Mouse (Mus musculus) CH12.LX (cell line): ENCODE data around the gene Blzf1. TPM values are rescaled to one million over a fixed set of nuclear protein-coding genes. Genes with fewer than 3 reads are reported as not detected.

Experiments used
- DNase-seq: peaks from one replicate; pipeline ENCODE4 v3.0.0-alpha.2; 2013; ENCODE audit errors: extremely low read depth
- H3K27ac ChIP-seq: 2 replicates; pipeline ENCODE4 v1.5.1; 2012; ENCODE audit warnings: low read depth, mild to moderate bottlenecking, control low read depth, moderate library complexity; ENCODE audit not compliant: insufficient read depth
- H3K27me3 ChIP-seq: replicated peaks from 2 replicates; pipeline ENCODE3; 2012; ENCODE audit warnings: inconsistent platforms
- H3K36me3 ChIP-seq, 2 experiments: replicated peaks in 1 of 2; 2 replicates each; pipeline versions ENCODE3 to v1.6.1; 2012; ENCODE audit warnings: inconsistent platforms in 1 of 2, low read length in 1 of 2, mild to moderate bottlenecking in 1 of 2, mixed read lengths in 1 of 2, moderate library complexity in 1 of 2; ENCODE audit not compliant: control insufficient read depth in 1 of 2, insufficient read depth in 1 of 2
- H3K4me1 ChIP-seq, 2 experiments: 2 replicates each; pipeline ENCODE4 v1.6.1; 2012; ENCODE audit warnings: inconsistent platforms in 1 of 2, moderate library complexity in 1 of 2; ENCODE audit not compliant: insufficient read depth in 2 of 2, control insufficient read depth in 1 of 2
- H3K4me2 ChIP-seq: 2 replicates; pipeline ENCODE4 v1.6.1; 2012; ENCODE audit warnings: low read depth, mild to moderate bottlenecking, control low read depth; ENCODE audit not compliant: poor library complexity, insufficient read depth, severe bottlenecking
- H3K4me3 ChIP-seq, 3 experiments: fragments of 150-350 bp in 1 of 3; sonication (generic) in 1 of 3; replicated peaks in 1 of 3; 2 replicates each; pipeline versions ENCODE3 to v1.5.1; 2011 to 2012; ENCODE audit warnings: low read depth in 2 of 3, low read length in 2 of 3, mild to moderate bottlenecking in 2 of 3, moderate library complexity in 2 of 3, control low read depth in 1 of 3, improper control_type of control experiment in 1 of 3, inconsistent platforms in 1 of 3, mixed read lengths in 1 of 3; ENCODE audit not compliant: poor library complexity in 1 of 3
- H3K79me2 ChIP-seq: replicated peaks from 2 replicates; pipeline ENCODE4 v1.6.1; 2012; ENCODE audit warnings: mild to moderate bottlenecking, moderate library complexity; ENCODE audit not compliant: control insufficient read depth, poor library complexity, insufficient read depth, severe bottlenecking; ENCODE audit errors: extremely low read depth
- H3K9ac ChIP-seq: 2 replicates; pipeline ENCODE4 v1.6.1; 2012; ENCODE audit warnings: low read depth, mild to moderate bottlenecking, control low read depth, moderate library complexity; ENCODE audit not compliant: insufficient read depth
- H3K9me3 ChIP-seq: replicated peaks from 2 replicates; pipeline ENCODE3; 2012; ENCODE audit warnings: low read length, inconsistent platforms, mixed read lengths
- CHD1 ChIP-seq: IDR thresholded peaks from 2 replicates; pipeline ENCODE4 v1.6.1; 2012; ENCODE audit warnings: low read depth, low read length, improper control_type of control experiment, inconsistent platforms
- CTCF ChIP-seq, 2 experiments: IDR thresholded peaks in 1 of 2; conservative IDR thresholded peaks in 1 of 2; 2 replicates each; pipeline ENCODE4 v1.5.1; 2011 to 2012; ENCODE audit warnings: low read depth in 2 of 2, low read length in 2 of 2, improper control_type of control experiment in 1 of 2, inconsistent platforms in 1 of 2, mild to moderate bottlenecking in 1 of 2, moderate library complexity in 1 of 2
- ELF1 ChIP-seq: IDR thresholded peaks from 2 replicates; pipeline ENCODE4 v1.6.1; 2014; ENCODE audit warnings: low read depth, mild to moderate bottlenecking, inconsistent platforms, low read length, improper control_type of control experiment
- EP300 ChIP-seq: IDR thresholded peaks from 2 replicates; pipeline ENCODE4 v1.6.1; 2011; ENCODE audit warnings: low read length, improper control_type of control experiment
- ETS1 ChIP-seq: conservative IDR thresholded peaks from 2 replicates; pipeline ENCODE4 v1.6.1; 2012; ENCODE audit warnings: low read depth, mild to moderate bottlenecking, inconsistent platforms, low read length, improper control_type of control experiment, moderate library complexity
- JUN ChIP-seq: IDR thresholded peaks from 2 replicates; pipeline ENCODE4 v1.6.1; 2011; ENCODE audit warnings: low read depth, mild to moderate bottlenecking, low read length, improper control_type of control experiment, moderate library complexity; ENCODE audit not compliant: insufficient read depth
- MAX ChIP-seq: IDR thresholded peaks from 2 replicates; pipeline ENCODE4 v1.6.1; 2011; ENCODE audit warnings: low read length, improper control_type of control experiment
- MAZ ChIP-seq: IDR thresholded peaks from 2 replicates; pipeline ENCODE4 v1.6.1; 2012; ENCODE audit warnings: low read depth, mild to moderate bottlenecking, inconsistent platforms, low read length, improper control_type of control experiment, moderate library complexity
- MEF2A ChIP-seq: IDR thresholded peaks from 2 replicates; pipeline ENCODE4 v1.6.1; 2014; ENCODE audit warnings: low read depth, mild to moderate bottlenecking, inconsistent platforms, low read length, improper control_type of control experiment, borderline replicate concordance
- NRF1 ChIP-seq: IDR thresholded peaks from 2 replicates; pipeline ENCODE4 v1.6.1; 2014; ENCODE audit warnings: low read depth, mild to moderate bottlenecking, inconsistent platforms, low read length, improper control_type of control experiment, moderate library complexity
- PAX5 ChIP-seq: IDR thresholded peaks from 2 replicates; pipeline ENCODE4 v1.6.1; 2012; ENCODE audit warnings: low read length, inconsistent platforms, mixed read lengths
- POLR2A ChIP-seq: IDR thresholded peaks from 2 replicates; pipeline ENCODE4 v1.6.1; 2011; ENCODE audit warnings: low read depth, mild to moderate bottlenecking, improper control_type of control experiment, low read length
- RAD21 ChIP-seq: IDR thresholded peaks from 2 replicates; pipeline ENCODE4 v1.6.1; 2011; ENCODE audit warnings: low read depth, mild to moderate bottlenecking, low read length, improper control_type of control experiment, moderate library complexity
- SIN3A ChIP-seq: IDR thresholded peaks from 2 replicates; pipeline ENCODE4 v1.6.1; 2012; ENCODE audit warnings: low read length, improper control_type of control experiment, inconsistent platforms
- SMC3 ChIP-seq: IDR thresholded peaks from 2 replicates; pipeline ENCODE4 v1.6.1; 2011; ENCODE audit warnings: low read depth, low read length, improper control_type of control experiment
- USF1 ChIP-seq: IDR thresholded peaks from 2 replicates; pipeline ENCODE4 v1.6.1; 2014; ENCODE audit warnings: low read depth, mild to moderate bottlenecking, inconsistent platforms, low read length, improper control_type of control experiment
- ZMIZ1 ChIP-seq: IDR thresholded peaks from 2 replicates; pipeline ENCODE4 v1.6.1; 2012; ENCODE audit warnings: low read depth, mild to moderate bottlenecking, inconsistent platforms, low read length, improper control_type of control experiment
- dilution Hi-C: fragments of 300-500 bp; cut with MboI; formaldehyde crosslinking; loops from 2 replicates; pipeline ENCODE4 v1.14.3; 2020; ENCODE audit warnings: low sequenced_read_pairs; ENCODE audit not compliant: extremely low pct_unique_long_range_greater_than_20kb, extremely low pct_ligation_motif_present
- in situ Hi-C: fragments of 300-500 bp; cut with MboI; formaldehyde crosslinking; loops from 3 replicates; pipeline ENCODE4 v1.14.3; 2019; ENCODE audit warnings: low sequenced_read_pairs, low pct_ligation_motif_present, low pct_unique_long_range_greater_than_20kb, mixed read lengths
- polyA plus RNA-seq: library from polyadenylated mRNA; unstranded; fragments of >175 nt; gene quantifications from 2 replicates; pipeline ENCODE4 v1.2.1, GENCODE M21; 2012; ENCODE audit warnings: low read depth; ENCODE audit not compliant: insufficient read length
- total RNA-seq, 2 experiments: library from RNA; depleted of rRNA; stranded (reverse); fragments of 300-350 nt in 1 of 2; fragments of >200 nt in 1 of 2; gene quantifications; 2 replicates each; pipeline ENCODE4 v1.2.3; 2012 to 2014

Blzf1 gene
- total and polyA plus RNA-seq, 3 experiments, result 13.7 to 22.2 (median 18.8) TPM

DNA sequence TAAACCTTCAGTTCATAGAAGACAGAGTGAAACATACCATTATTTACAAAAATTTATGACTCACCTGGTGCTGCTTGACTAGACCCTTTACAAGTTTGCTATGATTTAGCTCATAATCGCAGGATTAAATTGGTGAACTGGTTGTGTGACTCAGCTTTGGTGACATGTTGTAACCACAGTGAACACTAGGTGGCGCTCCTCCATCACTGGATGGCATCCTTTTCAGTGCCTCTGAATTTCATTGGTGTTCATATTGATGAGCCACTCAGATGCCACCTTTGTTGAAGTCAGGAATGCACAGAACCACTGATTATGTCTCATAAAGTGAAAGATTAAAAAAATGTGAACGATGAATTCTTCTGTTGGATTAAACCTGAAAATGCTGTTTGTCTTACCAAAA, 9.4 kb upstream of the Blzf1 start:
- no peak overlapping the region for H3K4me3 ChIP-seq
- in situ Hi-C loops, result loop anchor here (25.0 kb wide), 1 partner anchor 796 kb away; no protein-coding TSS in a partner anchor
- no peaks in the 10 kb centered on the region for H3K4me1 ChIP-seq
- H3K9me3 ChIP-seq, result no peaks in the 10 kb centered on the region
- no peak overlapping the region for H3K9ac ChIP-seq
- H3K36me3 ChIP-seq, result peaks cover 11 to 57% of the 10 kb centered on the region in 2 experiments
- TF ChIP-seq NRF1 (no peak), SIN3A (no peak), CTCF (conservative IDR thresholded peaks at IDR 0.05 in 1 of 2, IDR thresholded peaks at IDR 0.05 in 1 of 2; ENCODE audit: low read depth in 2 of 2, low read length in 2 of 2) (peak; percentile 88 to 92), RAD21 (peak; percentile 93), SMC3 (peak; percentile 73)
- H3K4me2 ChIP-seq, result no peak overlapping the region
- dilution Hi-C loops, result no loop called here
- peak; percentile 77 for DNase-seq
- no peaks in the 10 kb centered on the region for H3K27me3 ChIP-seq
- H3K27ac ChIP-seq, result no peak overlapping the region
- H3K79me2 ChIP-seq, result no peaks in the 10 kb centered on the region

DNA sequence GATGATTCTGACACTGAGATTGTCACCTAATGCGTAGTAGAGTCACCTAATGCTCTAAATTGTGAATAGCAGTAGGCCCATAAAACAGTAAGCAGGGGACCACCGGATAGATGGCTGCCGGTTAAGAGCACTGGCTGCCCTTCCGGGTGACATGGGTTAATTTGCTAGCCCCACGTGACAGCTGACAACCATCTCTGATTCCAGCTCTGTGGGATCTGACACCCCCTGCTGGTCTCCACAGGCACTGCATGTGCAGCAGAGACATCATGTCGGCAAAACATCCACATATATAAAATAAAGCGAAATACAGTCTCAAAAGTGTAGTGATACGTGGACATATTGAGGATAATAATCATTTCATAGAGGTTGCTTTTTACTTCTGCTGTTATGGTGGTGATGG, 8.0 kb upstream of the Blzf1 start:
- H3K79me2 ChIP-seq, result no peaks in the 10 kb centered on the region
- no peak overlapping the region for H3K4me3 ChIP-seq
- DNase-seq, result peak; percentile 39
- TF ChIP-seq USF1 (no peak; the same call in 1 of the 2 replicates), CTCF (conservative IDR thresholded peaks at IDR 0.05 in 1 of 2, IDR thresholded peaks at IDR 0.05 in 1 of 2; ENCODE audit: low read depth in 2 of 2, low read length in 2 of 2) (peak; percentile 53 to 76; a peak in 3 of 4 replicates), SMC3 (no peak; the same call in 1 of the 2 replicates), NRF1 (no peak), ELF1 (no peak), MAZ (no peak), PAX5 (no peak), RAD21 (peak; percentile 29)
- TF ChIP-seq, all 38 proteins: peak for 2
- Histone ChIP-seq H3K27me3 (no peaks in the 10 kb centered on the region), H3K4me1 (no peaks in the 10 kb centered on the region), H3K36me3 (peaks cover 11 to 56% of the 10 kb centered on the region in 2 experiments), H3K4me2 (no peak overlapping the region), H3K9me3 (no peaks in the 10 kb centered on the region), H3K27ac (no peak overlapping the region), H3K9ac (no peak overlapping the region)
- in situ Hi-C loops, result loop anchor here (25.0 kb wide), 1 partner anchor 797 kb away; no protein-coding TSS in a partner anchor
- dilution Hi-C loops, result no loop called here

DNA sequence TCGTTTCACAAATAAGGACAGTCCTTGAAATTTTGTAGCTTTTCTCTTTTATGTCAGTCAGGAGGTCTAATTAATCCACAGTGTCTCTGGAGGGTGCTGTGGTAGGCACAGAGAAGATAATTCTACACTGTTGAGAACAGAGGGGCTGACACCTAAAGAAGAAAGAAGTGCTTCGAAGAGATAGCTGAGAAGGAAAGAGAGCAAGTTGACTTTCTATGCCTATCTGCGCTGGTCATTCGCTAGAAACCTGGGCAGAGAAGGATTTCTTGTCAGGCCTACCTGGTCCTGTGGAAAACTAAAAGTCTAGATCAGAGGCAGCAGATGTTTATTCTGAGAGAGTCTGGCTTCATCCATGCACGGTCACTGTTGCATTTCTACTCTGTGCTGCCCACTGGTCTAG, 6.8 kb upstream of the Blzf1 start:
- TF ChIP-seq MAZ, result no peak
- no peak for TF ChIP-seq SMC3
- TF ChIP-seq CHD1, result no peak
- TF ChIP-seq SIN3A, result no peak
- TF ChIP-seq POLR2A, result no peak
- TF ChIP-seq MEF2A, result no peak
- TF ChIP-seq EP300, result no peak
- TF ChIP-seq ETS1, result no peak
- no peak for TF ChIP-seq USF1
- no peak for TF ChIP-seq ZMIZ1
- no peak for TF ChIP-seq MAX
- no peak for TF ChIP-seq JUN
- Histone ChIP-seq H3K36me3 (peaks cover 11 to 58% of the 10 kb centered on the region in 2 experiments), H3K27ac (no peak overlapping the region), H3K4me1 (no peaks in the 10 kb centered on the region), H3K9me3 (no peaks in the 10 kb centered on the region), H3K4me3 (no peak overlapping the region), H3K9ac (no peak overlapping the region), H3K27me3 (no peaks in the 10 kb centered on the region), H3K4me2 (no peak overlapping the region), H3K79me2 (no peaks in the 10 kb centered on the region)
- in situ Hi-C loops (loop anchor here (25.0 kb wide), 1 partner anchor 798 kb away; no protein-coding TSS in a partner anchor), dilution Hi-C loops (no loop called here)
- no peak for DNase-seq
